Mouse (Mus musculus): ENCODE results near the gene Capn7.

Capn7 gene

DNA sequence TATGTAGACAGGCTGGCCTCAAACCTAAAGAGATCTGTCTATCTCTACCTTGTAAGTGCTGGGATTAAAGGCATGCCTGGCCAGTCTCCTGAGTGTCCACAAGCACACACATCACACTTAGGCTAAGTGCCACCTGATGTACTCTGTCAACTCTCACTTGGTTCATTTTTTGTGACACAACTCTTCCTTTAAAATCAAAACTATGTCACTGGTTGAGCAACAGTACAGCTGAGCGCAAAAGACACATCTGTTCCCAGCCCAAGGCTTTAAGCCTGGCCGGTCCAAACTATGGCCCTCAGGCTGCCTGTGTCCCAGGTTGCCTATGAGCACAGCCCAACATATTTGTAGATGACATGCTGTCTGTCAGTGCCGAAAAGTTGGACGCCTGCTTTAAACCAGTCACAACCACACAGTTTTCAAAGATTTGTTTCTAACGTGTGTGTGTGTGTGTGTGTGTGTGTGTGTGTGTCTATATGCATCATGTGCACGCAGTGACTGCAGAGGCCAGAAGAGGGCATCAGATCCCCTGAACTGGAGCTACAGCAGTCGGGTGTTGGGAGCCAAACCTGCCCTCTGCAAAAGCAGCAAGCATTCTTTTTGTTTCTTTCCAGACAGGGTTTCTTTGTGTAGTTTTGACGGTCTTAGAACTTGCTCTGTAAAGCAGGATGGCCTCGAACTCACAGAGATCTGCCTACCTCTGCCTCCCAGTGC is 58.5 kb downstream of the Capn7 start:
- no peak for DNase-seq (ENCODE audit: low read depth, low spot score)

DNA sequence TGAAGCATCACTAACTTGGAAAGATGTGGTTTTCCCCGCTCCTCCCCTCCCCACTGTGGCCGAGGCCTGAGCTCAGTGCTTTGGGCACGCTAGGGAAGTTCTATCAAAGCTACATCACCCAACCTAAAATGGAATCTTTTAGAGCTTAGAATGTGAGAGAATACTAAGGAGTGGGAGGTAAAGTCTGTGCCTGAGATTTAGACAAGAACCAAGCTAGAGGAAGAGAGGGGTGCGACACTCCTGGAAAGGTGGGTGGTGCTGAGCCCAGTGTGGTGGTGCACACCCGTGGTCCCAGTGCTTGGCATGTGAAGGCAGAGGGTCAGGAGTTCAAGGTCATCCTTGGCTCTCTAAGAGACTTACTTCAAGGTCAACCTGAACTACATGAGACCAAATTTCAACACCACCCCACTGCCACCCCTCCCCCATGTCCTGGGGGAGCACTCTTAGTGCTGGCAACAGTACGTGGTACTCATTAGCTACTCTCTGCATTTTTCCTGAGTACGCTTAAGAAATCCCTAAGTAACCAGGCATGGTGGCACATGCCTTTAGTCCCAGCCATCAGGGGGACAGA is 59.3 kb downstream of the Capn7 start:
- DNase-seq (ENCODE audit: low read depth, low spot score) = peak; percentile 74

DNA sequence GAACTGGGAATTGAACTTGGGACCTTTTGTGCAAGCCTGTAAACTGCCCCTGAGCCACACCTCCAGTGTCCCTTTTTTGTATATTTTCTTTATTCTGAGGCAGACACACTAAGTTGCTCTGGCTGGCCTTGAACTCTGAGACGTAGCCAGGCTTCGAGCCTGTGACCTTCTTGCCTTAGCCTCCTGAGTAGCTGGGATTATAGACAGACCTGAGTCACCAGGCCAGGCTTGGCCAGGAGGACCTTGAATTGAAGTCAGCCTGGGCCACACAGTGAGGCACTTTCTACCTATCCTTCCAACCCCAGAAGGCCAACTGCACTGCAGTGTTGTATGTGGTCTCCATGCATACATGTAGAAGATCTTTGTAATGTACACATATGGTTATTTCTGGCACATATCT is 60.0 kb downstream of the Capn7 start:
- DNase-seq (ENCODE audit: low read depth, low spot score) = no peak

DNA sequence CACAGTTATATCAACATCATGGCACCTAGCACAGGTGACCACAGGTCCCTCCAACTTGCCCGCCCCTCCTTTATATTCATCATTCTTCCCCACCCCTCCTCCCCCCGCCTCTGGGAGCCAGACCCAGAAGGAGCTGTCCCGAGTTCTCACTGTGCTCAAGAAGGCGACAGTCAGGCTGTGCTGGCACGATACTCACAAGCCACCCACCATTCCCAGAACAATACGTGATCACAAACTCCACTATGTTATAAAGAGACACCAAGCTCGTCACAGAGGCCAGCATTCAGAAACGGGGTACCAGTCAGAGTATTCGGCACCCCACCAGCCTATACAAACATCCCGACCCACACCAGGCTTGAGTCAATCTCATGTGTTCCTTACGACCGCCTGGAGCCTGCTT is 60.9 kb downstream of the Capn7 start:
- DNase-seq (ENCODE audit: low read depth, low spot score) = peak; percentile 80

DNA sequence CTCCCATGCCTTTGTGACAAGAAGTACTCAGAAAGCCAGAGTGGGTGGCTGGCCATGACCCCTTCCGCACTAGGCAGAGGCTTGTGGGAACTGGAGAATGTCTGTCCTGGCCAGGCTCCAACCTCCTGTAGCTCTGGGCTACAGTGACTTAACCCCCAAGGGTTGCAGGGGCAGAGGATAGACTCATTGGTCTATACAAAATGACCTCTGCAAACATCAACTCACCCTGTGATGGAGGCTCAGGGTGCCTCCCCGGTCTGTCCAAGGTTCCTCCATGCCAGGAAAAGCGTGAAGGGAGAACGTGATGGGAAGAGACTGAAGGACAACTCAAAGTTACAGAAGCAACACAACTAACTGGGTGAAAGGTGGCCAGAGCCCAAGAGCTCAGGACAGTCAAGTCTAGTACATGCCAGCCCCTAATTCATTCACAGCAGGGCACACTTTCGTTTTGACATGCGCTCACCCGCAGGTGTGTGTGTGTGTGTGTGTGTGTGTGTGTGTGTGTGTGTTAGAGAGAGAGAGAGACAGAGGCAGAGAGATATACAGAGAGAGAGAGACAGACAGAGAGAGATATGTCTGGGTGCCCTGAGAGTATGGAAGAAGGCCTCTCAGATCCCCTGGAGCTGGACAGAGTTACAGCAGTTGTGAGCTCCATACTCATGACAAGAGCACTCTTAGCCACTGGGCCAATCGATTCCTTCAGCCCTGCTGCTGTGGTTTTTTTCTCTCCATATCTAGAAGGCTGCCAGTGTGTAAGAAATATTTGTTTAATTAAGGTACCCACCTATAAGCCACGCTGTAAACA is 61.6 kb downstream of the Capn7 start:
- no peak for DNase-seq (ENCODE audit: low read depth, low spot score)

DNA sequence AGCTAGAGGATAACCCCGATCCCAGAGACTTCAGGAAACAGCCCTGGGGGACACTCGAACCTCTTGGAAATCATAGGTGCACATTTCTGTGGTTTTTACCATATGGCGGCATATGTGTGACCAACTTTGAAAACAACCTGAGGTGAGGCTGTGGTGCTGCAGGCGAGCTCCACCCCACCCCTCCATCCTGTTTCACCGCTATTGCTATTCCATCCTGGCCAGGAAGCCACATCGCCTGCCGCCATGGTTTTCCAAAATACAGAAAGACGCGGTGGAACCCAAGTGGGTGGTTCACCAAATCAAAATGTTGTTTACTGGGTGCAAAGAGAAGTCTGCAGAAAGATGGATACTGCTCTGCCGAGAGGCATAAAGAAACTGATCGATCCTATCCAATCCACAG is 62.4 kb downstream of the Capn7 start:
- no peak for DNase-seq (ENCODE audit: low read depth, low spot score)

DNA sequence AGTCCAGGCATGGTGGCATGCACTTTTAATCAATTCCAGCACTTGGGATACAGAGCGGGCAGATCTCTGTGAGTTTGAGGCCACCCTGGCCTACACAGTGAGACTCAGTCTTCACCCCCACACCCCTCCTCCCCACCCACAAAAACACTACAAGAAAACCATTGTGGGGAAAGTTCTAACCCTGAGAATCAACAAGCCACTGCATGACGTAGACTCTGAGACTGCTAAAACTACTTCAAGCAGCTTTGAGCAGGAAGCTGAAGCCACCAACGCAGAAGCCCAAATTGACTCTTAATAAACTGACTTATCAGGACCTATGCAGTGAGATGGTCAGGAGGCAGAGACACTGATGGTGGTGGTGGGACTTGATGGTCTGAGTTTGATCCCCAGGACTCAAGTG is 62.8 kb downstream of the Capn7 start:
- no peak for DNase-seq (ENCODE audit: low read depth, low spot score)

DNA sequence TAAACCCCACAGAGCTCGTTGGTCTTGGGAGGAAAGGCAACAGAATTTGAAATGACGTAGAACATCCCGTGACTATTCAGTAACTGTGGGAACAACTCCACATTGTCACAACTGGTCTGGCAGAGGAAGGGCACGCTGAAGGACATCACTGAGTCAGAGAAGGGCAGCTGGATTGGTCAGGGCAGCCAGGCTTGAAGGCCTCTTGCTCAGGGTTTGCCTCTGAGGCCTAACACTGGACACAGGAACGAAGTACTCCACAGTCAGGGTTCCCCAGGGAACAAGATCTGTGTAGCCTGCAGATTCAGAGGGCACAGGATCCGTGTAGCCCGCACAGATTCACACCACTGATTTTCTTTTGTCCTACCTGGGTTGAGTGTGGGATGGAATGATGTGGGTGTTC is 63.8 kb downstream of the Capn7 start:
- peak; percentile 63 for DNase-seq (ENCODE audit: low read depth, low spot score)

DNA sequence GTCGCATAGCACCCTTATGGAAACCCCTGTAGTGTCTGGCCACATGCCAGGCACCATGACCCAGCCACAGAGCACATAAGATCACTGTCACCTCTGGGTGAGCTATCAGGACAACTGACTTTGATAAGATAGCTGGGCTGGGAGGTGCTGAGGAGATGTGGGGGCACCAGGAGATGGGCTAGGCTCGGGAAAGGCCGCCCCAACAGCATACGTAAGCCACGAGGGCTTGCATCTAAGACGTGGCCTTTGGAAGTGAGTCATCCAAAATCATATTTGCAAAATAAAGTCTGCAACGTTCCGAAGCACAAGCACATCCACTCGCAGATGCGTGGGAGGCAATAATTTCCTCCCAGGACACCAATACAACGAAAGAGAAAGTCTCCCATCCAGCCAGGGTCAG is 64.5 kb downstream of the Capn7 start:
- DNase-seq (ENCODE audit: low read depth, low spot score) = peak; percentile 66

DNA sequence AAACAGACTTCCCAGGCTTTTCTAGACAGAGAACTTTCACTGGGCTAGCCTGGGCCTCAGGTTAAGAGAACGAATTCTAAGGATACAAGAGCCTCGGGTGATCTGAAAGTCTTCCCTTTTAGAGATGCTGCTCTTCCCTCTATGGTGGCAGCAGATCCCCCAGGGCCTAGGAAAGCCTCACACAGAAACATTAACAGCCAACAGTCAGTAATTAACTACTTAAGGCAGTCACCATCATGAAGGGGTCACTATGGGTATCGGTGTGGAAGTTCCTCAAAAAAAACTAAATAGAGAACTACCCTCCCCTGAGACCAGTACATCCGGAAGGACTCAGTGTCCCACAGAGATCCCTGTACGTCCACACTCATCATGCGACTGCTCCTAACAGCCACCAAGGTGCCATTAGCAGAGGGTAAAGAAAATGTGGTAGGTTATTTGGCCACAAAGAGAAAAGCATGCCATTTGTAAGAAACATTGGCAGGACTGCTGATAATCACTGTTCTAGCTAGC is 65.5 kb downstream of the Capn7 start:
- no peak for DNase-seq (ENCODE audit: low read depth, low spot score)

DNA sequence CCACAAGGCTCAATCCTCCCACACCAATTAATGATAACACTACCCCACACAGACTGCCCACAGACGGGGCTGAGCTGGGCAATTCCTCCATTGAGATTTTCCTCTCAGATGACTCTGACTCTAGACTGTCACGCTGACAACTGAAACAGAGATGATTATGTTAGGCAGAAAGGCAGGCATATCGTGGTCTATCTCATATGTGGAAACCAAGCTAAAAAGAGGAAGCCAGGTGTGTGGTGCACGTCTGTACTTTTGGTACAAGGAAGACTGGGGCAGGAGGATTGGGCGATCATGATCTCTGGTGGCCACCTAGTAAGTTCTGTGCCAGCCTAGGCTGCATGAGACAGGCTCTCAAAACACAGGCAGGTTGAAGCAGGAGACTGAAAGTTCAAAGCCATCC is 66.3 kb downstream of the Capn7 start:
- no peak for DNase-seq (ENCODE audit: low read depth, low spot score)

DNA sequence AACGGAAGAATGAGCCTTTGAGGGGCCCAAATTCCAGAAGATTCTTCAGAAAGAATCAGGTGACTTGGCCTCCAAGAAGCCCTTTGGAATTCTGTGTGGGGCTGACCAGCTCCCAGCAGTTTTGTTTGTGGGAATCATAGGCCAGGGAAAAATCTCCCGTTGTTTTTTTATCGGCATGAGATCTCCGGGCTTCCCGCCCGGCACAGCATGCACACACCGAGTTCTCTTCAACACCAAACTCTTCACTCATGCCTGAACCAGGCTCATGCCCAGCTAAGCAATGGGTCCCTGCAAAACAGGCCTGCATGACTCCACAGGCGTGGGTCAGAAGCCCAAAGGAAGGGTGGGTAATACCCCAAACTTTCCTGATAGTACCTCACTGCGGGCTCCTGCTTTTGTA is 67.1 kb downstream of the Capn7 start:
- peak; percentile 47 for DNase-seq (ENCODE audit: low read depth, low spot score)

DNA sequence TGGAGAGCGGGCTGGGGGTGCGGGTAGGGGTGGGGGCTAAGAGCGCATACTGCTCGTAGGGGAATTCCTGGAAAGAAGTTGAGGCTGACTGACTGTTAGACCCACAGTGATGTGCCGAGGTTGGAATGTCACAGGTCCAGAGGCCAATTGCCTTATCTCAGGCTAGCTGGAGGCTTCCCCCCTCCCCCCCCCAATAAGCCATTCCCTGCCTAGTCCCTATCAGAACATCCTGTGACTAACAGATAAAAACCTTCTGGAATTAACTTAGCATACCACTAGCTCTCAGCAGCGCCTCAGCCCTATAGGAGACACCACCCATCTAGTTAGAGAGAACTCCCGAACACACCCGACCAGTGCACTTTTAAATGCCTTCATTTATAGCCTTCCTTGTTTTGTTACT is 67.6 kb downstream of the Capn7 start:
- DNase-seq (ENCODE audit: low read depth, low spot score) = no peak

DNA sequence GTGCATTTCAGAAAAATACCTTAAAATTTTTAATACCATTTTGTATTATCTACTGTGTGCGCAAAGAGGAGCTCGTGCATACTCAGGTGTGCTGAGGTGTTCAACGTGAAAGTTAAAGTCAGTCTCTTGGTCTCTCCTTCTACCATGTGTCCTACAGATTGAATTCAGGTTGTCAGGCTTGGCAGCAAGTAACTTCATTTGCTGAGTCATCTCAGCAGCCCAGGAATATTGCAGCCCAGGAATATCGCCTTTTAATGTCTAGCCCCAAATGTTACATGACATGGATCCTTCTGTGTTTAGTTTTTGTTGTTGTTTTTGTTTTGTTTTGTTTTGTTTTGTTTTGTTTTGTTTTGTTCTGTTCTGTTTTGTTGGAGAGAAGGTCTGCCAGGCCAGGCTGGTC is 68.2 kb downstream of the Capn7 start:
- peak; percentile 44 for DNase-seq (ENCODE audit: low read depth, low spot score)

DNA sequence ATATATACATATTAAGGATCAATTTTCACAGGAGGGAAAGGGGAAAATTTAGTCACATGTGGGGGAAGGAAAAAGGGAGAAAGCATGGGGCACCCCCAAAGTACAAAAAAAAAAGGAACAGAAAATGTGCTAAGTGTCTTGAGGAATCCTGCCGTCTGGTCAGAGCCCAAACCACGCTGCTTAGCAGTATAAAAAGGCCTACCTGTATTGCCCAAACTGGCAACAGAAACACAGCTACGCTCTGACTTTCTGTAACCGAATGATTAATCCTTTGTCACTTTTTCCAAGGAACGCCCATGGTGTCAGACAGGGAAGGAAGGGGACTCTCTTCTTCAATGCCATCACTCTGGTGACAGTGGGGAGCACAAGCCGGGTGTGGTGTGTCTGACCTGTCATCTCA is 69.2 kb downstream of the Capn7 start:
- no peak for DNase-seq (ENCODE audit: low read depth, low spot score)

DNA sequence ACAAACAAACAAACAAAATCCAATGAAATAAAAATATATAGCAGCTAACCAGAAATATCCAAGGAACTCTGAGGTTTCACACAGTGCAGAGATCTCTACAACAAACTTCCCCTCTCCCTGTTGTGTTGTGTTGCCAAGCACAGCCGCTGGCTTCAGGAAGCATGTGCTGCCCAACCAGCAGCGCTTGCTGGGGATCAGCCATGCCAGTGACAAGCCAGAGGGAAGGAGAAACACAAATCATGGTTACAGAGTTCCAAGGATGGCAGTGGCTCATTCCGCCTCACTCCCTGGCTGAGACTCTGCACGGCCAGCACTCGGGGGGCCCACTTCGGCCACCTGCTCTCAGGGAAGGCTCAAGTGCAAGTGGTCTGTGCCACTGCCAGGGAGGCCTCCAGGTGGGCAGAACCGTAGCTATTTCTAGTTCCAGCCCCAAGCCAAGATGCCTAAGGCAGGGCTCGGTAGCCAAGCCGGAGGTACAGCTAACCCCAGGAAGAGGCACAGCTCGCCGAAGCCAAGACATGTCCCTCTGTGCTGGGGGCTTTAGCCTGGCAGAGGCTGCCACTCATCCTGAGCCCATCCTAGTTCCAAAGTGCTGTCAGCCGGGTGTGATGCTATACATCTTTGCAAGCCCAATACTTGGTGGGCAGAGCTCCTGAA is 69.8 kb downstream of the Capn7 start:
- peak; percentile 89 for DNase-seq (ENCODE audit: low read depth, low spot score)

DNA sequence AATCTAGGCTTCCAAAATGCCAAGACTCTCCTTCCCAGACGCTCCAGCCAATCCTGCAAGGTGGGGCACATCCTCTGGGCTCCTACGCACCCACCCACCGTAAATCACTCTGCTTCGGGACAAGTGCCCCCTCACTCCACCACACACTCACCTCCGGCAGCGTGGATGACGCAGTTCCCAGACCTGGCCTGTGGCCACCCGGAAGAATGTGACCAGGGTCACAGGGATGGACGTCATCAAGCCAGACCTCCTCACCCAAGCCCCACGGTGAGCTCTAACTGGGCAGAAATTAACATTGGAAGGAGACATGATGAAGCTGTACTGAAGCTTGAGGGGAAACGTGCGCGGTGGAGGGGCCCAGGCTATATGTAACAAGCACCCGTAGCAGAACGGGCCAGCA is 70.8 kb downstream of the Capn7 start:
- no peak for DNase-seq (ENCODE audit: low read depth, low spot score)

DNA sequence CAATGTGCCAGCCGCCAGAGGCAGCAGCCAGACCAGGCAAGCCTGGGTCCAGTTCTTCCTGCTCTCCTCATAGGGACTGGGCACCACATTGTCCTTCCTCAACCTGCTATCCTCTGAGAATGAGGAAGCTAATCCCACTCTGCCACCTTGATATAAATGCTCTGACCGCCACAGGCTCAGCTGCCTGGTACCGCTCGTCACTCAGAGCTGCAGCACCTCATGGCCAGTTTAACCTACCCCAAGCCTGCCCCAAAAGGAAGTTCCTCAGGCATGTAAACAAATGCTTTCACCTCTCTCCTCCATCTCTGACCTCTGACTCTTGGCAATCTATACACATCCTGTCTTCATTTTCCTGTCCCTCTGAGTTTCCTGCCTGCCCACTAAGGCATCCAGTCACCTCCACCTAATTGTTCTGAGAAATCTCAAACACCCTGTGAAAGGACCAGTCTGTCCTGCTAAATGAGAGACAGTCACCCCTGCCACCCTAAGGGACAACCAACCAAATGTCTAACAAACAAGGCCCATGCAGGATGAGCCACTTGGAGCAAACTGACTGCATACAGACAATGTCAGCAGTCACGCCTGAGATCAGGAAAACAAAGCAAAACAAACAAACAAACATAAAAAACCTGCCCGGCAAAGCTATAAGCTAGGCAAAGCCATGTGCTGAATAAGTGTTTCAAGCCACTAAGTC is 71.6 kb downstream of the Capn7 start:
- no peak for DNase-seq (ENCODE audit: low read depth, low spot score)

DNA sequence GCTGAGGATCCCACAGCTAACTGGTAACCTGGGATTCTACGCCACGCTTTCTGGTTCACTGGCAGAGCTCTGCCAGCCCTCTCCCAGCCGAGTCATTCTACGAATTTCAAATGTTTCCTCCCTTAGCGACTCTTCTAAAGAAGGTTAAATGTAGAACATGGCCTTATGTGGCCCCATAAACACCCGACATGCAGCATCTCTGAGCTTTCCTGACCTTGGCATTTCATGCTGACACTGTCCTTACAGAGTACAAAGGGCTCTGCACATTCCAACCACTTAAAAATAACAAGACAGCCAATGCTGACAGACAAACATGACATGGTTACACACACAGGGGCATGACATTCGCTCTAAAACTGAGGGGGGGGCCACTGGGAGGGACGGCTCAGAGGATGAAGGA is 72.2 kb downstream of the Capn7 start:
- DNase-seq (ENCODE audit: low read depth, low spot score) = no peak

DNA sequence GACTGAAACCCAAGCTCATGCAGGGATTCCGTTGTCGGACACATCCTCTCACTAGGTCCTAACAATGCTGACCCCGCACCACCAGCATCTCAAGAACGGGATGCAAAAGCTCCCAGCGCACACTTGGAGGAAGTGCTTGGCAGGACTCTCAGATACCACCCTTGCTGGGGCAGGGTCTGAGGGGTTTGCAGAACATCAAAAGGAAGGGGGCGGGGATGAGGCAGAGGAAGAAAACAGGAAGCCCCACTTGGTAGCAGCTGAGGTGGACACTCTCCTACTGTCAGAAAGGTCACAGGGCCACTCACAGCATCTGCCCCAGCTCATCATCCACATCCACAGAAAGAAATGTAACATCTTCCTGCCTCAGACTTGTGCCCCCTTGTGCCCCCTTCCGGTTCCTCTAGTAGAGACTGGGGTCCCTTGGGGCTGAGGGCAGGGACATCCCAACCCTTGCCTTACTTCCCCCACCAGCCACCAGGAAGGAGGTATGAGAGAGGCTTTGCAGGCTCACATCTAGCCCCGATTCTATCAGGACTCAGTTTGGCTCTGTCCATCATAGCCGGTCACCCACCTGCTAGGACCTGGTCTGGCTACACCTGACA is 73.8 kb downstream of the Capn7 start:
- DNase-seq (ENCODE audit: low read depth, low spot score) = no peak

DNA sequence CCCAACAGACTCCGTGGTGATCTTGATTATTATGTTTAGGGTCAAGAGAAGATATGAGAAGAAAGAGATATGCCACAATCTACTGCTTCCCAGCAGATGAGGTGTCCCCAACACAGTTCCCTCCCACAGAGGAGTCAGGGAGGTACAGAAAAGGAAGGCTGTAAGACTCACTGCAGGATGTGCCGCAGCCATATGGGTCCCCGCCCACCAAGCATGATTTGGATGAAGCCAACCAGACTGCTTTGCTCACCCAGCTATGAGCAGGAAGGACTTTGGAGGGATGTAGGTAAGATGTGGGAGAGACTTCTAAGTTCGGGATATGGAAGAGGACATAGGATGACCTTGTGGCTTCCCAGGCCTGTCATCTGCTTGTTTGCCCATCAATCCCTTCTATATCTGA is 74.3 kb downstream of the Capn7 start:
- peak; percentile 91 for DNase-seq (ENCODE audit: low read depth, low spot score)

Measured in brain, adult 2 months (tissue).